Mouse (Mus musculus): ENCODE data around the gene H2al2a. TPM values are rescaled to one million over a fixed set of nuclear protein-coding genes. Genes with fewer than 3 reads are reported as not detected.
"Not testable (repeated sequence)": the region's sequence is repeated elsewhere in the genome, so short reads cannot be mapped to it uniquely, and the experiment has no call there.

Gene H2al2a
- total RNA-seq, 2 experiments from 2014 or later = not detected

- peak; percentile 97 for DNase-seq
Measured at GRCm38 (mm10) chr2:18027448-18028139, 30.8 kb upstream of the H2al2a start.

GRCm38 (mm10) chr2:18026116-18026947, 29.6 kb upstream of the H2al2a start:
- DNase-seq = peak; percentile 71

- no peak for DNase-seq
Measured at GRCm38 (mm10) chr2:18025781-18026115, 29.0 kb upstream of the H2al2a start.

- no peak for DNase-seq
Measured at GRCm38 (mm10) chr2:18025116-18025515, 28.4 kb upstream of the H2al2a start.

GRCm38 (mm10) chr2:18022886-18023285, 26.1 kb upstream of the H2al2a start:
- no peak for DNase-seq

GRCm38 (mm10) chr2:18019122-18019521, 22.4 kb upstream of the H2al2a start:
- DNase-seq = no peak

GRCm38 (mm10) chr2:18017321-18017720, 20.6 kb upstream of the H2al2a start:
- no peak for DNase-seq

- no peak for DNase-seq
Measured at GRCm38 (mm10) chr2:18016639-18017038, 19.9 kb upstream of the H2al2a start.

- DNase-seq = no peak
Measured at GRCm38 (mm10) chr2:18015581-18015980, 18.8 kb upstream of the H2al2a start.

- DNase-seq = no peak
Measured at GRCm38 (mm10) chr2:18012866-18013265, 16.1 kb upstream of the H2al2a start.

GRCm38 (mm10) chr2:18011226-18011625, 14.5 kb upstream of the H2al2a start:
- no peak for DNase-seq

GRCm38 (mm10) chr2:18005137-18005536, 8.4 kb upstream of the H2al2a start:
- no peak for DNase-seq

GRCm38 (mm10) chr2:18004286-18004685, 7.5 kb upstream of the H2al2a start:
- DNase-seq = no peak

GRCm38 (mm10) chr2:18002306-18002705, 5.5 kb upstream of the H2al2a start:
- DNase-seq = no peak

- DNase-seq = no peak
Measured at GRCm38 (mm10) chr2:17989562-17989961, 7.2 kb downstream of the H2al2a start.

GRCm38 (mm10) chr2:17989115-17989514, 7.6 kb downstream of the H2al2a start:
- DNase-seq = no peak

GRCm38 (mm10) chr2:17986694-17987093, 10.1 kb downstream of the H2al2a start:
- DNase-seq = no peak

- no peak for DNase-seq
Measured at GRCm38 (mm10) chr2:17984774-17985173, 12.0 kb downstream of the H2al2a start.

- no peak for DNase-seq
Measured at GRCm38 (mm10) chr2:17982747-17983146, 14.0 kb downstream of the H2al2a start.

GRCm38 (mm10) chr2:17978706-17979105, 18.1 kb downstream of the H2al2a start:
- DNase-seq = no peak

GRCm38 (mm10) chr2:17978251-17978650, 18.5 kb downstream of the H2al2a start:
- DNase-seq = not testable (repeated sequence)

GRCm38 (mm10) chr2:17977645-17978044, 19.1 kb downstream of the H2al2a start:
- DNase-seq = not testable (repeated sequence)

GRCm38 (mm10) chr2:17975601-17976327, 21.0 kb downstream of the H2al2a start:
- DNase-seq = no peak

Measured in heart, postnatal 4 days (tissue).